Mouse (Mus musculus) cerebellum, postnatal 14 days (tissue): Measurements from ENCODE around the gene Ttll9.

ENCODE experiments used
- DNase-seq, 2 experiments: peaks; one replicate each; pipeline ENCODE4 v3.0.0; 2021; ENCODE audit warnings: mixed read lengths in 2 of 2

Ttll9 gene

DNA sequence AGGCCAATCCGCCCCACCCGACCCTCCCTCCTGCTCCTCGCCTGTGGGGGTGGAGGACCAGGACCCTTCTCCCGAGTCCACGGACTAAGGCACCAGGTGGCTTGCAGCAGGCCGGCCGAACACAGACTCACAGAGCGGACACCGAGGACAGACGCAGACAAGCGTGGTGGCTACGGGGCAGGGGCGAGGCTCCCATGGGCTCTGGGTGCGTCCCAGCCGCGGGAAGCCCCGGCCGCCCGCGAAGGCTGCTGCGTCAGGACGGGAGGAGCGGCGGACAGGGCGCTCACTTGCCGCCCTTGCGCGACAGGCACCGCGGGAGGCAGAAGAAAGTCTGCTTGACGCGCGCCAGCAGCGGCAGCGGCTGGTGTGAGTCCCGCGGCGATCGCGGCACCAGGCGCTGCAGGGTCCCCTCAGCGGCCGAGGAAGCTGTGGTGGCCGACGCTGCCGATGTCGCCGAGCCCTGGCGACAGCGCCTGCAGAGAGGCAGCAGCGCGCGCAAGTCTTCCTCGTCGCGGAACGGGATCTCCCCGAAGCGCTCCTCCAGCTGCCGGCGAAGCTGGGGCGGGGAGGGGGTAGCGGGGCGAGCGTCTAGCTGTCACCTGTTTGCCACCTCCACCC, 19.3 kb upstream of the Ttll9 start:
- no peak for DNase-seq

DNA sequence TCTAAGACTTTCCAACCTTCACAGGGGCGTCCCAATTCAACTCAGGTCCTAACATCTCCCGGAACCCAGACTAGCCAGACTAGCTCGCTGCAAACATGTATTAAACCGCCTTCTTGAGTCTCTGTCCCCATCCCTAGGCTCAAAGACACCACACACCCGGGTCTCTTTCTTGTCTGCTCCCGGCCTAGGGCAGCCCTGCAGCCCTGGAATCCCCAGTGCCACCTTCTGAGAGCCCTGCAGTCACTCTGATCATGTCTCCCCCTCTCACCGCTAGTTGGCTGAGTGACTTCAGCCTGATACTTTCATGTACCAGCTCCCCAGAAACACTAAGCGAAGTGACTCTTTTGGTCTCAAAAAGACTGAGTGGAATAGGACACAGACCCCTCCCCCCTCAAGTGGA, 18.7 kb upstream of the Ttll9 start:
- no peak for DNase-seq

DNA sequence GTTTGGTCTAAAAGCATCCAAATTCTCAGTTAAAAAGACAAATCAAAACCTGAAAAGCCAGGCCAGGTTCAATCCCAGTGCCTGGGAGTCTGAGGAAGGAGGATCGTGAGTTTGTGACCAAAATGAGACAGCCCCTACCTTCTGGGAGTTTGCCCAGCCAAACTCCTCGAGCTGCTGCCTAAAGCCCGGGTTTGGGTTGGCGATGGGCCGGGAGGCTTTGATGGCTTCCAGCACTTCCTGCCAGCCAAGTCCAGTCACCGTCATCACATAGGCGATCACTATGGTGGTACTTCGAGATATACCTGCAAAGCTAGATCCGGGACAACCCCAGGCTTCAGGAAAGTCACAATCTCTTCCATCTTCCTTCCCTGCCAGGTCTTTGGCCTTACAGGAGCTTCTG, 18.3 kb upstream of the Ttll9 start:
- DNase-seq, result peak in 1 of 2 experiments; percentile 64

DNA sequence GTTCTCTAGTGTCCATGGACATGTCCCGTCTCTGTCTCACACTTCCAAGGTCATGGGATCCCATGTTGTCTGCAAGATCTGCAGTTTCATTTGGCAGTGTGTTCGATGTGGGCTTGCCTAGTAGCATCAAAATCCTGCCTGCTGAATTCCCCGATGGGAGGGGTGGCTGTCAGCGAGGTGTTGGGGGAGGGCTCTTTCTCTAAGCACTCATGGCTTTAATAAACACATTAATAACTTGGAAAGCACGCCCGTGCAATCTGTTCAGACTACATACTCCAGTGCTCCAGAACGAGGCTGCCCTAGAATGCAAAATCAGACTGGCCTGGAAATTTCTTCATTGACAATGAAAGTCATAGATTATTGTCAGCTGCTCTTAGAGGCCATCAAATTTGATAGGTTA, 15.2 kb upstream of the Ttll9 start:
- peak; percentile 52 to 54 for DNase-seq

DNA sequence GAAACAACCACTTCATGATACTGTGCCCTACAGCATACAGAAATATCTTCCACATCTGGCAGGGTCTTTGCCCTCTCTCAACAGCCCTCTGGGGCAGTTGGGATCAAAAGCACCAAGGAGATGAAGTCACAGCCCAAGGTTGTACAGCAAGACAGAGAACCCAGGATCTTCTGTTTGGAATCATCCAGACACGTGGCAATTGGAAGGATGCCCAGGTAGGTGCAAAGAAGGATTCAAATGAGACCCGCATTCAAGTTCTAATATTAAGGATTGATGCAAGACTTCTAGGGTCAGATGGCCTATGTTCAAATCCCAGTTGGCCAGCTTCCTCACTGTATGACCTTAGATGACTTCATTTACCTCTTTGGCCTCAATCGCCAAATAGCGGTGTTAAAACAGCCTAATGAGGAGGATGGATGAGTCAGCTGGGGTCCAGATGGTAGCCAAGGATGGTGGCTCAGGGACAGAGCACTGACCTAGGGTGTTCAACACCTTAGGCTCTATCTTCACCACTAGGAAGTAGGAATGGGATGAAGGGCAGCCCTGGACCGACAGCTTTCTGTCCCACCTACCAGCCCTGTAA, 13.8 kb upstream of the Ttll9 start:
- no peak for DNase-seq

DNA sequence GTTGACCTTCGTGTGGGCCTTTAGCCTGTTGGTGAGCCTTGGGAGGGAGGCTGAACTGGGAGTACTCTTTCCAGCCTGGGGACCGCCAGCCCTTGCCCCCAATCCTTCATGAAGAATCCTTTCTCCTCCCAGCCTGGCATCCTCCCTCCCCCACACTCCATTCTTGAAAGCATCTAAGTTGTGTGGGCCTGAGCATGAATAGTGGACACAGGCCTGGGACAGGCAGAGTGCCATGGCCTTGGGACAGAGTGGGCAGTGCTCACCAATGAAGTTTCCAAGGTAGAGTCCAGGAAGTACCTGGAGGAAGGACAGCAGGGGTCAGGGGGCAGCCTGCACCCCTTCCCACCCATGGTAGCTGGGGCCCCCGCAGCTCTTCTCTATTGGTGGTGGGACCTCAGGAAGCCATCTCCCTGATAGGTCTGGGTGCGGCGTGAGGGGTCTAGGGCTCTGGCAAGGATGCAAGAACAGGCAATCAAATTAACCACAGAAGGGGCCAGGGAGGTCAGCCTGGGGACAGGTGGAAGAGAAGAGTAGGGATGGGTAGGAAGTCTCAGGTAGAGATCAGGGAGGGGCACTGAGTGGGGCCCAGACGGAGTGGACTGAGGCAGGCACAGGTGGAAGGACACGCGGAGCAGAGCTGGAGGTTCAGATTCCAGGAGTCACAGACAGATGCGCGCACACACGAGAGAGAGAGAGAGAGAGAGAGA, 11.8 kb upstream of the Ttll9 start:
- DNase-seq, result no peak

DNA sequence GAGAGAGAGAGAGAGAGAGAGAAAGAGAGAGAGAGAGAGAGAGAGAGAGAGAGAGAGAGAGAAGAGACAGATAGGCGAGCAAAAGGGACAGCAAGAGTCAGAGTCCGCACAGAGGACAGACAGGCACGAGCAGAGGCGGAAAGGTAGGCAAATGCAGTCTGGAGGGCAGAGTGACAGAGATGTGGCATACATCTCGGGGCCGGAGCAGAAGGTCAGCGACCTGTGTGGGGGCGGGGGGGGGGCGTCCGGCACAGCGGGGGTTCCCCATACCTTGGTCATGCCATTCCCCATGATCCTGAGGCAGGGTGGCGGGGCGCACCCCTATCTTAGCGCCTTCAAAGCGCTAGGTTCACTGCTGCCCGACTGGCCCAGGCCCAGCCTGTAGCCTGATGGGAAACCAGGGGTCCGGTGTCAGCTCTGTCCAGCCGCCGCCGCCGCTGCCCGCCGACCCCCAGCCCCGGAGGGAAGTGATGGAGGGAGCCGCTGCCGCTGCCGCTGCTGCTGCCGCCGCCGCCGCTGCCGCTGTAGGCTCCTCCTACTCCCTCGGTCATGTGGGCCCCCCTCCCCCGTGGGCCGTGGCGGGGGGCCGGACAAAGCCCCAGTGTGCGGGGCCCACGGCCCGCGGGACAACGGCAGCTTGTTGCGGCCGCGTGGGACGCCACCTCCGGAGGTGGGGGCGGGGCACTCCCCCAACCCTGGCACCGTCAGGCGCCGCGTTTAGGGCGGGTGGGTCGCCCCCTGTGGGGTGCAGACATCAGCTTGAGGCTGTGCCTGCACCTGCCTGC, 11.0 kb upstream of the Ttll9 start, which contains the start of gene Dusp15:
Dusp15 (minus strand) TSS at position 634 of the 785 bp plus-strand sequence.
- peak; percentile 67 to 72 for DNase-seq

DNA sequence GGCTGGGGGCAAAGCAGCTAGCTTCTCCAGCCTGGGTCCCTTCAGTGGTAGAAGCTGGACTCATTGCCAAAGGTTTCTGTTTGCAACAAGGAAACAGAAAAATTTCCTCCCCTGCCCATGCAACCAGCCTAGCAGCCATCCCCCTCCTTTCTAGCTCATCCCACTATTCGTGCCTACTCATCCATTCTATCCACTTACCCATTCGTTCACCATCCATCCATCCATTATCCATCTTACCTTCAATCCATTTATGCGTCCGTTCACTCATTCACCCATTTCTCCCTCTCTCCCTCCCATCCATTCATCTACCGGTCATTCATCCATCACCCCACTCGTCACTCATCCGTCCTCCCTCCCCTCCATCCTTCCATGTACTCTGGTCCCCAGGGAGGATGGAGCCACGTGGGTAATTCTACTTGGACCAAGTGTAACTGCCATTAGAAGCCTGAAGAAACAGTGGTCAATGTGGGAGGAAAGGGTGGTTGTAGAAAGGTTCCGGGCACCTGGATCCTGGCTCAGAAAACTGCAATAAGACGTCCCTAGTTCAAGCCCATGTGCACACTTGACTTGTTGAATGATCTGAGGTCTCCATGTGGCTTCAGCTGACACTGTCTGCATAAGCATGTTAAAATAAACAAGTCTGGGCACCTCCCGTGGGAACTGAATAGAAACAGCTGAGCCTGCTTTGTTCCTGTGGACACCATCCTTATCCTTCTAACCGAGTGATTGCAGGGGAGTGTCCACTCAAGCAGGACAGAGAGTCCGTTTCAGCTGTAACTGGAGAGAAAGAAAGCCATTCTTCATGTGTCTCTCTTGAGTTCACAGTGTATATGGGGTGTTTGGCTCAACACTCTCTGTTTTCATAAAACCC, 10.2 kb upstream of the Ttll9 start:
- peak in 1 of 2 experiments; percentile 62 for DNase-seq

DNA sequence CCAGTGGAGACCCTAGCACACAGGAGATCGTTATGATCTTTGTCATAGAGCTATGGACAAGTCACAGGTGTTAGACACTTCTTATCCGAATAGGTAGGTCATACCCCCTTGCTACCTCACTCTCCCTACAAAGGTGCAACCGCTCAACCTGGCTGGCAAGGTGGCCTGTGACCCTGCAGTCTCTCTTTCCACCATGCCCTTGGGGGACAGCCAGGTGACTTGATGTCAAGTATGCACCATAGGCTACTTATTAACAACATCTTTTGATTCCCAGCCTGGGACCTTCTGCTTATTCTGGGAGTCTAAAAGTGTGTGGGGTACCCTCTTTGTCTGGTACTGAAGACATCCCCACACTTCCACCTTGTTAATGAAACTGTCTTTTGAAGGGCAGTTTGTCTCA, 4.2 kb upstream of the Ttll9 start:
- DNase-seq, result no peak

DNA sequence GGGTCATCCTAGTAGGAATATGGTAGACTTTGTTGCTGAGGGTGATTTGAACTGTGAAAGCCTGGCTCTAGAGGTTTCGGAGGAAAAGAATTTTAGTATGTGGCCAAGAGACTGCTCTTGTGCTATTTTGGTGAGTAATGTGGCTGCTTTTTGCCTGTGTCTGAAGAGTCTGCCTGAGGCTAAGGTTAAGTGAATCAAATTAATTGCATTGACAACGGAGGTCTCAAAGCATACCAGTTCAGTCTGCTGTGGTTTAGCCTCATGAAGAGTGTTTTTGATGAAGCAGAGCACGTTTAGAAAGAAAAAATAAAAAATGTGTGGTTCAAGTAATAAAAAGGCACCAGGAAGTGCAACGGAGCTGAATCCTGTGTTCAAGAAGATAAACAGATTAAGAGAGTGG, 3.3 kb downstream of the Ttll9 start:
- DNase-seq, result no peak

DNA sequence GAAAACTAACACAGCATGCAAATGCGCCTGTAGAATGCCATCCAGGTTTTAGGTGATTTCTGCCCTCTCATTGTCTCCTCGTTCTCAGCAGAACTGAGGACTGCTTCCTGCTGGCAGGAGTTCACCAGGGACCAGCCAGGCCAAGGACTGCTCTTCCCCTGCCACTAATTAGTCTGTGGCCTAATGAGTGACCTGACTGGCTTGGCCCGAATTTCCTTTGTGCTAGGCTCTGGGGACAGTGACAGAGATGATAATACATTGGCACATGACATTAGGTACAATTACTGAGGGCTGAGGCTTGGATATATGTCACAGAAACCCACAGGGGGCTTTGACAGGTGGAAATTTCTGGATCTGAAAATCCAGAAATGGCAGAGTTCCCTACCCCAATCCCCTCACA, 14.7 kb downstream of the Ttll9 start:
- DNase-seq, result no peak

DNA sequence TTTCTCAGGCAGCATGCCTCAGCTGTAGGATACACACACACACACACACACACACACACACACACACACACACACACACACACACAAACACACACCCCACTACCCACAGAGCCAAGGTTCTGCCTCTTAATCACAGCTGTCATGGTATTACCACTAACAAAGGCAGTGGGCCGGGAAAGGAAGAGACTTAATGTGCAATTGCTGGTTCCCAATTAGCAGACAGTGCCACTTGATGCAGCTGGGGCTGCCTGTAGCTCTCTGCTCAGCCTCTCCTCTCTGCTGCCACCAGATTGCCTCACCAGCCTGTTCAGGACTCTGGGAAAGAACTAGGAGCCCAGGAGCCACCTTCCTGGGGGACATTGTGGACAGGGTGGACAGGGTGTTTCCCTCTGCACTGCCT, 23.3 kb downstream of the Ttll9 start:
- no peak for DNase-seq

DNA sequence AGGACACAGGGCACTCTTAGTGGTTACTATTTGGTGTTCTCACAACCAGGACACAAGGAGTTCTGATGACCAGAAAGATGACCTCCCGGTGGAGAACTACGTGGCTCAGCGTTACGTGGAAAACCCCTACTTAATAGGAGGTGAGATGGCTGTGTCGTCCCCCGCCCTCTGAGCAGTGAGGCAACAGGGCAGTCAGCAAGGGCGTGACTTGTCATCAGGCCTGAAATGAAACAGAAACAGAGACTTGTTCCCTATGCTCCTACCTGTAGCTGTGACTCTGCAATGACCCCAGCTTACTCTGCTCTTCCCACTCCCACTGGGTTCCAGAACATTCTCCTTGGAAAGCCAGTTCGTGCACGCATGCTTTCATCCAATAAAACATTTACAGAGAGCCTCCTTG, 29.2 kb downstream of the Ttll9 start:
- DNase-seq, result no peak

DNA sequence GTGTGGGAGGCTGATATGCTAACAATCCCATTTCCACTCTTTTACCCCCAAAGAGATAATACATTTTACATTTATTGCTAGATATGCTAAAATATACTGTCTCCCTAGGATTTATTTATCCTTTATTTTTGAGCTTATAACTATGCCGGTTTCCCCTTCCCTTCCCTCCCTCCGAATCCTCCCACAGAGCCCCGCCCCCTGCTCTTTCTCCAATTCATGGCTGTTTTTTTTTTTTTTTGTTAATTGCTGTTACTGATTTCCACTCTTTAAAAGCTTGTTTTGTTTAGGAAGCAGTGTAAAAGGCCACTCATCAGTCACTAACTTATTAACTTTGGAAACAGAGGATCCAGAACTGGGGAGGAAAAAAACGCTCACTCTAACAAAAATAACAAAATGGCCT, 34.8 kb downstream of the Ttll9 start:
- DNase-seq, result no peak

DNA sequence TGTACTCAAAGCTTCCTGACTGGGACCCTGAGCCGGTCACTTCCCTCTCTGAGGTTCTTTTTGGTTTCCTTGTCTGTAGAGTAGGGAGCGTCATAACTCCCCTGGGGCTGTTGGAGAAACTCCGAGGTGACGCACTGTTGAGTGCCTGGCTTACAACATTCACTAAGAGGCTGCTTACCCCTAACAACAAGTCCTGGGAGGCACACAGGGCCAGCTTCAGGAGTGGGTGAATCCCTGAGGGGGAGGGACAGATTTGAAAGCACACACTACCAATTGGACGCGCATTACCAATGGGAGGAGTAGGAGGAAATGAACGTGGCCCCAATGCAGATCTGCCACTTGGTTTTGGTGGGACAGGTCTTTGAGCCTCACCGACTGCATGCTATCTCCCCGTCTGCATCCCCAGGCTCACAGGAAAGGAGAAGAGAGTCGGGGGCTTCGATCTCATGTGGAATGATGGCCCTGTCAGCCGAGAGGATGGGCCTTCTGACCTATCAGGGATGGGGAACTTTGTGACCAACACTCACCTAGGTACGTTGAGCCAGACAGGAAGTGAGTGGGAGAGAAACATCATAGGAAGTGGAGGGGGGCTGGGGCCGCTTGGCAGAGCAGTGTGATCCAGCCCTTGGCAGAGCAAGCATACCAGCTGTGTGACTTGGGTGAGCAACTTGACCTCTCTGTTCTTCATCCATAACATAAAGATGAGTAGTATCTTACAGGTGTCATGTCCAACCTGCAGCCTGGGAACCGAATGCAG, 40.4 kb downstream of the Ttll9 start:
- no peak for DNase-seq

DNA sequence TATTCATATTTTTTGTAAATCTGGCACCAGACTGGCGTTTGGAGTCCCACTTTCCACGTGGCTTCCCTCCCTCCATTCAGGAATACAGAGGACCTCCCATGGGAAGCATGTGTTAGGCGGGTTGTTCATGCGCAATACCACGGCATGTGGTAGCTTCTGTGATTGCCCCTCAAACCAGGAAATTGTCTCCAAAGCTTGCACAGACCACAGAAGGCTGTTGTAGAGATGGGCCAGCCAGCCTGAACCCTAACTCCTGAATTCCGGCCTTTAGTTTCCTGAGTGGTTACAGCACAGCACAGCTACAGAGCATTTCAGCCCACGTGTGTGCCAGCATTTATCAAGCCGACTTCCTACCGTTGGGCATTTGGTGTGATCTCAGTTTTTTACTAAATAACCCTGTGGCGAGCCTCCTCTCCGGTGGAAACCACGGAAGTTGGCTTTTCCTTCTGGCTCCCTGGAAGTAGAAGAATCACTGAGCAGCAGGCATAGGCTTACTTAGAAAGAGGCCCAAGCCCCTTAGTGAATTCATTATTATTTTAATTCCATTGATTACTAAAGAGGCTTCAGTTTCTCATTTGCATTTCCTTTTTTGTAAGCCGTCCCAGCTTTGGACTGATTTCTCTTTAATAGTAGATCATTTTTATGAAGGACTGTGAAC, 41.5 kb downstream of the Ttll9 start:
- no peak for DNase-seq

DNA sequence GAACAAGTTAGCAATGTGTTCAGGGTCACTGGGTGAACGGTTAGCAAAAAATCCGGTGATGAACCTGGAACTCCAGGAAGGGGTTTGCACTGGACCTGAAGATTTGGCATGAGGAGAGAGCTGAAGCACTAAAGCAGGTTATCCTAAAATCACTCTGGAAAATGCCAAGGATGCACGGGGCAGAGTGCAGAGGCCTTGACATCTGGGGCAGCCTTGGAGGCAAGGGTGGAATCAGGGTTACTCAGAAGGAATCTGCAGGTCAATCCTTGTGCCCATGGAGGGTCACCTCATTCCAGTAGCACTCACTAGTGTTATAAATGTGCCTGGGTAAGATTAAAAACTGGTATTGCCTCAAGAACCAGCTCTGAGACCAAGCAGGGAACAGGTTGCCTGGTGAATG, 43.7 kb downstream of the Ttll9 start:
- no peak for DNase-seq

DNA sequence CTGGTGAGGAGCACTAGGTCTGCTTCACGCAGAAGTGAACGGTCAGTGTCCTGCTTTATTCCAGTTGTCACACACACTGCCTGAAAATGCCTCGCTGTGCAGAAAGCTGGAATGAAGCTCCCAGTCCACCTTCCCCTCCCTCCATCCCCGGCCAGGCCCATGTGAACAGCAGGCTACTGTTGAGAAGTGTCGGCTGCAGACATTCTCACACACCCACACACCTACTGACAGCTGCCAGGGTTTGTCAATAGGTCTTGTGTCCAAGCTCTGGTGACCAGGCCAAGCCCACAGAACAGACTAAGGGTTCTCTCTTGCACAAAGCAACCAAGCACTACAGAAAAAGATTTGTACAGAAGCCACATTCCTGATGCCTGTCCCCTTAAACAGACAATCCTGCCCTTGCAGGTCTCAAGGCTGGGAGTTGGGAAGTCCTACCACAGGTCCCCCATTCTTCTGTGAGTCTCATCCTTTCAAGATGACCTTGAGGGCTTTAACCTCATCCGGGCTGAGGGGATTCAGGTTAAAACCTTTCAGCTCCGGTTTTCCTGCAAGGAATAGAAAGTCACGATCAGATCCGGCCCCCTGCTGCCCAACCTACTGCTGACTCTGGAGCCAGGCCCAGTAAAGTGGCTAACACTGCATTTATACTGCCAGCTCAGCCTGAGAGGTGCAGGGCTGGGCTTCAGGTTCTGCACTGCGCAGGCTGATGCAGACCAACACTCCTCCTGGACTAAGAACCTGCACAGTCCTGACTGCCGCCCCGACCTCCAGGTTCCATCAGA, 47.1 kb downstream of the Ttll9 start:
- peak in 1 of 2 experiments; percentile 44 for DNase-seq

DNA sequence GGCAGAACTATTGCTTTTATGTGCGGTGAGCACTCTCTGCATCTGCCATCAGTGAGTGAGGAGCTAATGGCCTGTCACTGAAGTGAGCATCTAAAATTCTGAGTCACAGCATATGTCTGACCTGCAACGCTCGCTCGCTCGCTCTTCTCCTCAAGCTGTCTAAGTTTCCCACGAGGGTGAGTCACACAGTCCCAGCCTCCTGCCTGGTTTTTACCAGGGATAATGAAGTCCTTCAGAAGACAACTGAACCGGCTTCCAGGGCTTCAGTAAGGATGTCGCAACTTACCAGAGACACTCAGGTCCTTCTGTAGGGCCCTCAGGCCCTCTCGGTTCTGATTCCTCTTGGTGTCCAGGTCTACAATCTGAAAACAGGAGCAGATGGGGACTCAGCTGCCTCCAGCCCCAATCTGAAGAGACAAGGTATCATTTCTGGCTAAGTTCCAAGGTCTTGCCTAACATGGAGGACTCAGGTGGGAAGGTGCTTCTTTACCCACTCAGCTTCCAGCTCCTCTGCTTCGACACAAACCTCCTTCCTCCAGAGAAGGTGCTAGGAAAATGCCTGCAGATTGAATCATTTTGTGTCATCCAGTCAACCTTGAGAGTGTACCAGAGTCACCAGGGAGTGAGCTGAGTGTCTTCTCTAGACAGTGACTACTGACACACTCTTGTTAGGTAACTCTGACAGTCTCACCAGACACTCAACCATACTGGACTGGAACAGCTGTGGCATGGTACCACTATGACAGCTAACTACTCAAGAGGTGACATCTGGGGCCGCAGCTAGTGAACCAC, 51.6 kb downstream of the Ttll9 start:
- DNase-seq, result no peak
